1 mouse cellular context compared by ENCODE assay signal in the genomic region with DNA sequence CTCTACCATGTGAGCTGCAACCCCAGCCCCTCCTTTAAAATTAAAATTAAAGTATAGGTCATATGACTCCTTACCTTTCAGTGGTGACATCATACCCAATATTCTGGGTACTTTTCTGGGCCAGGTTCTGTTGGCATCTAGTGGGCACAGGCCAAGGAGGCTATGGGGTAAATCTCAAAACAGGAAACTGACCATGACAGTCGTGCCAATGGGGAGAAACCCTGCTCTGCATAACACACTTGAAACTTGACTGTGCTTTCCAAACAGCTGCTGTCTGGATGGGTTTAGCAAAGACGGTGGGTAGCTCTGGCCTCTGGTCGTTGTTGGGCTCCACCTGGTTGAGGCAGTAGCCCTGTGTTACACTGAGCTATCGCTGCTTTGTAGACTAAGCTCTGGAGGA.
TF ChIP-seq lines count a peak whose summit lies in the region.

No protein-coding gene starts in this region.

TF ChIP-seq in CH12.LX, 34 proteins besides CTCF, POLR2A, EP300 and RAD21 (continued from another document):
- peak; percentile 60; the same call in 1 of the 2 replicates for TF ChIP-seq CHD1 (IDR thresholded peaks at IDR 0.05; ENCODE audit: low read depth, low read length)
- peak; percentile 33; the same call in 1 of the 2 replicates for TF ChIP-seq MYC (IDR thresholded peaks at IDR 0.05; ENCODE audit: low read depth, low read length)
- TF ChIP-seq ZMIZ1 (IDR thresholded peaks at IDR 0.05; ENCODE audit: low read depth, low read length) = no peak
- TF ChIP-seq USF2 (conservative IDR thresholded peaks at IDR 0.05; ENCODE audit: low read depth, low read length) = no peak
- TF ChIP-seq CHD2 (IDR thresholded peaks at IDR 0.05; ENCODE audit: low read length) = no peak
- TF ChIP-seq UBTF (IDR thresholded peaks at IDR 0.05; ENCODE audit: low read depth, low read length) = no peak
- TF ChIP-seq MAZ (IDR thresholded peaks at IDR 0.05; ENCODE audit: low read depth, low read length) = no peak
- no peak for TF ChIP-seq HCFC1 (IDR thresholded peaks at IDR 0.05; ENCODE audit: low read depth, low read length)
- no peak for TF ChIP-seq GABPA (IDR thresholded peaks at IDR 0.05; ENCODE audit: insufficient replicate concordance, low read depth, low read length)
- TF ChIP-seq RCOR1 (conservative IDR thresholded peaks at IDR 0.05; ENCODE audit: low read depth, low read length) = no peak
- TF ChIP-seq SIN3A (IDR thresholded peaks at IDR 0.05; ENCODE audit: low read length) = peak; percentile 62; the same call in 1 of the 2 replicates
- no peak for TF ChIP-seq ZNF384 (IDR thresholded peaks at IDR 0.05; ENCODE audit: low read depth, low read length)
